ENCODE assay signal across 18 mouse cellular contexts in genomic region chr3:154562192-154562591, GRCm38 (mm10).
"Had no signal": no experiment of that assay in that cellular context is flagged by ENCODE, and none has a peak within 500 bp of the region (broad histone marks: within the 10 kb centered on the region; RNA-seq: fewer than 3 reads in every experiment).

No protein-coding gene starts in this region.

- ATAC-seq: liver, postnatal 0 days; lung, postnatal 0 days; midbrain, embryonic 13.5 days; midbrain, embryonic 15.5 days had no signal

- H3K4me1 ChIP-seq: liver, embryonic 15.5 days; lung, embryonic 15.5 days; megakaryocyte, embryonic 14.5 days; midbrain, embryonic 13.5 days; midbrain, embryonic 15.5 days; neural tube, embryonic 12.5 days; stomach, embryonic 15.5 days had no signal

- H3K9me3 ChIP-seq: liver, embryonic 15.5 days; lung, embryonic 15.5 days; midbrain, embryonic 13.5 days; midbrain, embryonic 15.5 days; neural tube, embryonic 12.5 days; stomach, embryonic 15.5 days had no signal

- H3K9ac ChIP-seq: liver, embryonic 15.5 days; liver, postnatal 0 days; lung, embryonic 15.5 days; midbrain, embryonic 13.5 days; midbrain, embryonic 15.5 days; neural tube, embryonic 12.5 days; stomach, embryonic 15.5 days had no signal

- H3K27ac ChIP-seq: liver, embryonic 15.5 days; lung, embryonic 15.5 days; macrophage; midbrain, embryonic 13.5 days; midbrain, embryonic 15.5 days; neural tube, embryonic 12.5 days; stomach, embryonic 15.5 days; stomach, postnatal 0 days had no signal

- H3K27me3 ChIP-seq: liver, embryonic 15.5 days; lung, embryonic 15.5 days; midbrain, embryonic 15.5 days; neural tube, embryonic 12.5 days had no signal

- H3K4me3 ChIP-seq: liver, embryonic 15.5 days; lung, embryonic 15.5 days; megakaryocyte, embryonic 14.5 days; midbrain, embryonic 13.5 days; midbrain, embryonic 15.5 days; neural tube, embryonic 12.5 days; stomach, embryonic 15.5 days had no signal

- DNase-seq: liver, postnatal 0 days; lung, adult 2 months; lung, postnatal 14 days; lung, postnatal 36 days; right cerebral cortex, postnatal 14 days; thymus, adult 2 months; thymus, postnatal 25 days; thymus, postnatal 4 days had no signal

- H3K36me3 ChIP-seq: liver, embryonic 15.5 days; lung, embryonic 15.5 days; midbrain, embryonic 13.5 days; midbrain, embryonic 15.5 days; neural tube, embryonic 12.5 days; stomach, embryonic 15.5 days had no signal

- H3K4me2 ChIP-seq: liver, embryonic 15.5 days; lung, embryonic 15.5 days; midbrain, embryonic 13.5 days; midbrain, embryonic 15.5 days; neural tube, embryonic 12.5 days; stomach, embryonic 15.5 days had no signal
